Mouse (Mus musculus) retina, postnatal 1 day (tissue): ENCODE measurements around the gene Mxi1.
A peak's percentile ranks its signal among the peaks of the same experiment; 100 is the strongest.

Source experiments
- DNase-seq: peaks from one replicate; pipeline ENCODE4 v3.0.0-alpha.2; 2012

Gene Mxi1

DNA sequence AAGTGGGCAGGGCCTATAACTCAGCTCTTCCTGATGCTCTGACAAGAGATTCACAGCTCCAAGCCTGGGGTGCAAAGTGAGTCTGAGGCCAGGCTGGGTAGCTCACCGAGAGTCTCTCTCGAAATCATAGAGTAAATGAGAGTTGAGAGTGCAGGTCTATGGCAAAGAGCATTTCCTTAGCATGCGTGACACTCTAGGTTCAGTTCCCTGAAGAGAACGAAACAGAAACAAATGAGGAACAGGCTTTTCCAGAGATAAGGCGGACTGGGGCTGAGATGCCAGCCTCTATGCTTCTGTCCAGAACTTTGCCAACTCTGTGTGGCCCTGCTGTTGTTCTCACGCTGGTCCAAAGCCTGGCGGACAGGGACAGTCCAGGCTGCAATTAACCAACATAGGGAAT lies 6.9 kb upstream of the Mxi1 start:
- DNase-seq, result no peak

DNA sequence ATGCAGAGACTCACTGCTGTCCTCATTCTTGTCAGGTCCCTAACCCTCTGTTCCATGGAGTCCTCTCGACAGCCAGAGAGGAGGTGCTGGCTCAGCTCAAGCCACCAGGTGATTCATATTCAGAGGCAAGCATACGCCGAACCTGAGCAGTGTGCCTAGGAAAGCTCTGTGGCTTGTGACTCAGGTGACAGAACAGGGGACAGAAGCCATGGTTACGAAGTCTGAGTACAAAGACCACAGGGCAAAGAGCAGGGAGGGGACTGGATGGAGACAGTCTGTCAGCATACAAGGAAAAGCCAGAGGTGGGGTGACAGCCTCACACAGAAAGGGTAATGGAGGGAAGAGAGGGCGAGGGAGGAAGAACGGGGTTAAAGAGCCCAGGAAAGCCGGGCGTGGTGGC lies 4.7 kb upstream of the Mxi1 start:
- no peak for DNase-seq

DNA sequence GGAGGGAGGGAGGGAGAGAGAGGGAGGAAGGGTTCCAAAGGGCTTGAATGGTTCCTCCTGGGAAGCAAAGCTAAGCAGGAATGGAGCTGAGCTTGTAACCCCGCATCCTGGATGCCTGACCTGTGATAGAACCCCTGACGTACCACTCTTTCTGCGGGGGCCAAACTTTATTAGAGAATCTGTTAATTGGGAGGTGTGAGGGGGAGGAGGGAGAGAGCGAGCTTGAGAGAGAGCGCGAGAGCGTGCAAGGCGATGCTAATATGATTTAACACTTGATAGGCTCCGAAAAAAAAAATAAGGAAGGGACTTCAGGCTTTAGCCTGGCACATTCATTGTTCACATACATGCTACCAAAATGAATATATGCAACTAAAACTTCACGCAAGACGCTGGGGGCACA lies 3.6 kb upstream of the Mxi1 start:
- DNase-seq, result peak; percentile 77

DNA sequence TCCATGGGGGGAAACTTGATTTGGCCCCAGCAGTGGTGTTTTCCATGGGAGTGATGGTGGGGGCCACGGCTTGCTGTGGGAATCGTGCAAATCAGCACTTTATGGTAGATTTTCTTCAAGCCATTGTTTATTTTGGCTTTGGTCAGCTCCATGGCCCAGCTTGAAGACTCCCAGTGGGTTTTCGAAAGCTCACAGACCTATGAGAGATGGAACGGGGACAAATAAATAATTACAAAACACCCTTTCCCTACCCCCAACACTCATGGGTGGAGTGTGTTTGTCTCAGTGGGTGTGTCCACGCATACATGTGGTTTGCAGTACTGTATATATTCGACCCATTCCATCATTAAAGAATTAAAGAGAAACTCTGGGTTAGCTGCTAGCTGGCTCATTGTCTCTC lies 3.1 kb upstream of the Mxi1 start:
- no peak for DNase-seq

DNA sequence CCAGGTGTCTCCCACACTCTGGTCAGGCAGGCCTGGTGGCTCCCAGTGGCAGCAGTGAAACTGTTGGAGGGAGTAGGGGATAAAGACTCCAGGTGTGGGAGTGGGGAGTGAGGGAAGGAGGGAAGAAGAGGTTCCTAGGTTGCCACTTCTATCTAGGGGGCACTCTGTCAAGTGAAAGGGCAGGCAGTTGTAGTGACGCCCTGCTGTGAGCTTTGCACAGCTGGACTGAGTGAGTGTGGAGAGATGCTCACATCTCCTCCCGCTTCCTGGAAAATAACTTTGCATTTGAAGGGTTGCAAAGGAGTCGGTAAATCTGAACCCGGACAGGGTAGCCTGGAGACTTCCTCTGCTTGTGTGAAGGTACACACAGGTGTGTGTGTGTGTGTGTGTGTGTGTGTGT lies 687 bp upstream of the Mxi1 start:
- DNase-seq, result no peak

DNA sequence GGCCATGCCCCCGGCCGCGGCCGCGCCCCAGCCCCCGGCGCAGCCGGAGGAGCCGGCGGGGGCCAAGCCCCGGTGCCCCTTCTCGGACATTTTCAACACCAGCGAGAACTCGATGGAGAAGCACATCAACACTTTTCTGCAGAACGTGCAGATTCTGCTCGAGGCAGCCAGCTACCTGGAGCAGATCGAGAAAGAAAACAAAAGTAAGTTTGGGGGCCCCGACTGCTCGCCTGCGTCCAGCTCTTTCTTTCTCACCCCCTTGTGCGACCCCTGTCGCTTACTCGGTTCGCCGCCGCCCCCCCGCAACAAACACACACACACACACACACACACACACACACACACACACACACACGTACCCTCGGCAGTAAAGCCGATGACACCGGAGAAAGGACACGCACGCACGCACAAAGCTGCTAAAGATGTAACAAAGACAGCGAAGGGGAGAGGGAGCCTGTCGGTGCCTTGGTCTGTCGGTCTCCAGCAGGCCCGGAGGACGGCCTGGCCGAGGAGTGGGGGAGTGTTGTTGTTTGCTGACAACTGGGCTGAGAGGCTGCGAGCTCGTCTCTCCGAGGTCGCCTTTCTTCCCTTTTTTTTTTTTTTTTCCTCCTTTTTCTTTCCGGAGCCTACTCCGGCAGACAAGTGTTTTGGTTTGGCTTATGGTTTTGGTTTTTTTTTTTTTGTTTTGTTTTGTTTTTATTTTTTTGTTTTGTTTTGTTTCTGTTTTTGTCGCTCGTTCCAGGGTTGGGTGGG lies 629 bp downstream of the Mxi1 start:
- peak; percentile 75 for DNase-seq

DNA sequence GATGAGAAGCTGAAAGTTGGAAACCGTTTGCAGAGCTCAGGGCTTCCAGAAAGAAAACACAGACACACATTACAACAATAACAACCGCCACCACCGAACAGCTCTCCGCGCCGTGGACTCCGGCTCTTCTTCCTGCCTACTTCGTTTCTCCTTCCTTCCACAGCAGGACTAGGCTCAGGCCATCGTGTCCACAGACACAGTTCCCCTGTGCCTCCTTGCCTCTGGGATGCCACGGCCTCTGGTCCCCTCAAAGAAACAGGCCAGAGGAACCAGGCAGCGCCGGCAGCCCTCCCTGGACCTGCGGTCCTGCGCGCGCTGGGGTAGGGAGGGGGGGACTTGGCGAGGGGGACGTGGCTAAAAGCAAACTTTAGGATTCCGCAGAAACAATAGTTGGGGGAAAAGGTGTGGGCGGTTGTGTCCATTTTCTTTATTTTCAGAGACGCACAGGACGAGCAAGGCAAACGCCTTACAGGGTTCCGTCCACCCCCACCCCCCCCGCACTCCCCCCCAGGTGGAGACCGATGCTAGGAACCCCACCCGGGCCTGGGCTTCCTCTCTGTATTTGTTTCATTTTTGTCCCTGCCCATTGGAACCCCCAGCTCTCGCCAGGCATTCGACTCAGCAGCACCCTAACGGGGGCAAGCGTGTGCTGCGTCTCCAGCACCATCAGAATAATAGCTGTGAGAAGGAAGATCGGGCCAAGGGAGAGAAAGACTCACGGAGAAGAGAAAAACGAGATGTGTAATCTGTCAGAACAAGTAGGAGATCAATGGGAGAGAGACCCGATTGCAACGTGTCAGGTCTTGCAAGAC lies 1.4 kb downstream of the Mxi1 start:
- DNase-seq, result peak; percentile 67

DNA sequence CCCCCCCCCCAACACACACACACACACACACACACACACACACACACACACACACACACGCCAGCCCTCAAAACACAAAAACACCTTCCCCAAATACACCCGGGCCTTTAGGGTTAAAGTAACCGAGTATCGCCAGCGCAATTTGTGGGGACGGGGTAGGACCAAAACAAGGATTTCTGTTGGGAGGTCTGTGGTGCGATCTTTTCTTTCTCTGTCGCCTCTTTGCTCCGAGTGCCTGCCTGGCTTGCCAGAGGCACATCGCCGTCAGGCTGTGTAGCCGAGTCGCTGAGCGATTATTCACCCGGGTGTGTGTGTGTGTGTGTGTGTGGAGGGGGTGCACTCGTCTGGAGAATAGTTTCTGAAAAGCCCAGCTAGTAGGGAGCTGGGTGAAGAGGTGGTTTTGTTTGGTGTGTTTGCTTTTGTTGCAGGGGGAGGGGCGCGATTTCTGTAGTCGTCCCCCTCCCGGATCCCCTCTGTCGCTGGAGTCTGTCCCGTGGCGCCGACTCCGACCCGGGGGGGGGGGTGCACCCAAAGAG lies 2.1 kb downstream of the Mxi1 start:
- DNase-seq, result peak; percentile 80

DNA sequence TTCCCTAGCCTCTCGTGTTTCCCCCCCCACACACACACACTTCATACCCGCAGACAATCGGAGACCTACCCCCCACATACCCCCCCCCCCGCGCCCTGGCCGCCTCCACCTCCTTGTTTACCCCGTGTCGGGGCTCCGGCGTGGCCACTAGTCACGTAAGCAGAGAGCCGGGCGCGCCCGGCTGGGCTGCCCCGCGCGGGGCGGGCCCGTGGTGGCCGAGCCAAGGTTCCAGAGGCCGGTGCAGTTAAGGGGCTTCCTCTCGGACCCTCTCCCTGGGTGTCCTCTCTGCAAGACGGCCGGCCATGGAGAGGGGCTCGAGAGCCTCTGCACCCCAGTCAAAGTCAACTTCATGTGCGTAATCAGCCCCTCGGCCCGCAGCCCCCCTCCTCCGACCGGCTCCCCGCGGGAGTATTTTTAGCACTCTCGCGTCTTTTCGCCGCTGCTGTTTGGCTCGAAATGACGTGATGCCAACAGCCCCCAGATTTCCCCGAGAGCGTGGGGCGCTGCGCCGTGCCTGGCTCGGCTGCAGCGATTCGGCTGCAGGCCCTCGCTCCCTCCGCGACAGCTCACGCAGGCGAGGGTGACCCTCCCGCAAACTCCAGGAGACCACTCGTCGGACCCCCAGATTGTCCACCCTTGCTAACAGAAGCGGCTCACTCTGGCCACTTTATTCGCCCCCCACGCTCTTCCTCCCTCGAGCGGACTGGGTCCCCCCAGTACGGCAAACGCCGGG lies 2.8 kb downstream of the Mxi1 start:
- DNase-seq, result peak; percentile 84

DNA sequence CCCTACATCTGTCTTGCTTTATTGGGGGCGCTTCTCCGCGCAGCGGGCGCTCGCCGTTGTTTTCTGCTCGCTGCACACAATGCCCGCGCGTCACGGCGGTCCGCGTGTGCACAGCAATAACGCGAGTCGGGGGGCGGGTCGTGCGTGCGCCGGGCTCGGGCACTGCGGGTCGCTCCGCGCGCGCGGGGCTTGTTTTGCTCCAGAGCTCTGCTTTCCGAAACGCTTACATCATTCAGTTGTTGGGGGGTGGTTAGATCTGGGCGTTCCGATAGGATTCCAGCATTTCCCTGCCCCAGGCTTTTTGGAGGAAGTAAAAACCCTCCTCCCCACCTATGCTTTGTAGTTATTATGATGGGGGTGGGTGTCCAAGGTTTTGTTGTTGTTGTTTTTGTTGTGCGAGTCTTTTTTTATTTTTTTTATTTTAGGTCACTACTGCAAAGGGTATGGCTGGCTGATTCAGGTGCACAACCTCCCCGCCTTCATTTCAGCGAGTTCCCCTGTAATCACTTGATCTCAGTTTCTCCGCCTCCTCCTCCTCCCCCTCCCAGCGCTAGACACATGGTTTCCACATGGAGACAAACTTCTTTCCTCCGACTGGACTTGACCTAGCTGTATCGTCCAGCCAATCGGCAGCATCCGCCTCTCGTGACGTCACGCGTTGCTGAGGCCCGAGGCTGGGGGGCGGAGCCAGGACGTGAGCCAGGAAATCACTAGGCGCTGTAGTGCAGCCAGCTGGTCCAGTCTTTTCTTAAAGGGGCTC lies 3.5 kb downstream of the Mxi1 start:
- DNase-seq, result peak; percentile 99

DNA sequence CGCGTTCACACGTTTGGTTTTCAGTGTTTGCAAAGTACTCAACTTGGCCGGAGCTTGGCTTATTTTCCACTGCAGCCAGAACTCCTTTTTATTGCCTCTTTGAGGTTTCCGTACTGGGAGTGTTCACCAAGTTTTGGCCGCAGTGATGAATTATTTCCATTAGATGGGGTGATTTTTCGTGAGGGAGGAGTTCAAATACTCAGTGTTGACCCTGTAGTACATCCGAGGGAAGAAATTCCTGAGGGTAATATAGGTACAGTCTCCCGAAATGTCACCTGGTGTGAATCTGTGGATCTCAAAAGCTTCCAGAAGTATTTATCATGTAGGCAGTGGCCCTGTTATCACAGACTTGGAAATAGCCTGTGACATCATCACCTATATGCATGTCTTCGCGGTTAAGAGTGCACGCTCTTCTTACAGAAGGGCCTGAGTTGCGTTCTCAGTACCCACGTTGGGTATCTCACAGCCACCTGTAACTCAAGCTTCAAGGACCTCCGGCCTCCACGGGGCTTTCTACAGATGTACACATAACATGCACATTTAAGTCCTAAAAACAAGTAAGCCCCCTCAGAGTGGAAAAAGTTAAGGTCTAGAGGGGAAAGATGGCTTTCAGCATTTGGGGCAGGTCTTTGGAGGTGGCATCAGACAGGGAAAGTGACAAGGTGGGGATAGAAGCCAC lies 4.4 kb downstream of the Mxi1 start:
- no peak for DNase-seq

DNA sequence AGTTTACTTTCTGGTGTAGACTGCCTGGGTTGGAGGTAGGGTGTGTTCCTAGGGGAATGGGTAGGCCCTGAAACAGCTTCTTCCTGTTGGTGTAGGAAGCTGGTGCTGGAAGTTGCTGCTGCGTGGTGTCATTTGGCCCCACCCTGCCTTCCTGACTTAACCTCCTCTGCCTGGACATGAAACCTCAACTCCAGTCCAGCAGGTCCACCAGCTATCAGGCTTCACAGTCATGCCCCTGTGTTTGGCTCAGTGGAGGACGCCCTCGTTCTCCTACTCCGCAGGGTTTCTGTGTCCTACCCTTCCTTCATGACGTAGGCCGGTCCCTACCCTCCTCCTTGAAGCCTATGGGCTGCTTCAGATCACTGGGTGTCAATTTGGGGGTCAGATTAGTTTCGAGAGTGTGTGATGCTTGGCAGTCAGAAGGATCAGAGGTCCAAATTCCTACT lies 4.9 kb downstream of the Mxi1 start:
- no peak for DNase-seq

DNA sequence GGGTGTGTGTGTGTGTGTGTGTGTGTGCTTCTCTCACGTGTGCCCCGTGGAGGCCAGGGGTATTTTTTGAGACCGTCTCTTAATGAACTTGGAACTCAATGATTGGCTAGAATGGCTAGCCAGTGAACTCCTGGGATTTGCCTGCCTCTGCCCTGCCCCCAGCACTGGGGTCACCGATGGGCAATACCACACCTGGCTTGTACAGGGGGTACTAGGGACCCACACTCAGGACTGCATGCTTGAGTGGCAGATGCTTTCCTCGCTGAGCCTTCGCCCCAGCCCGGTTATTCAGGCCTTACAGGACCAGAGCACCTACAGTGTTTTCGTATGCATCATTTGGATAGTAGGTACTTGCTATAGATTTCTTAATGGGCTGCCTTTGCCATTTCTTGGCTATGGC lies 5.8 kb downstream of the Mxi1 start:
- DNase-seq, result no peak

DNA sequence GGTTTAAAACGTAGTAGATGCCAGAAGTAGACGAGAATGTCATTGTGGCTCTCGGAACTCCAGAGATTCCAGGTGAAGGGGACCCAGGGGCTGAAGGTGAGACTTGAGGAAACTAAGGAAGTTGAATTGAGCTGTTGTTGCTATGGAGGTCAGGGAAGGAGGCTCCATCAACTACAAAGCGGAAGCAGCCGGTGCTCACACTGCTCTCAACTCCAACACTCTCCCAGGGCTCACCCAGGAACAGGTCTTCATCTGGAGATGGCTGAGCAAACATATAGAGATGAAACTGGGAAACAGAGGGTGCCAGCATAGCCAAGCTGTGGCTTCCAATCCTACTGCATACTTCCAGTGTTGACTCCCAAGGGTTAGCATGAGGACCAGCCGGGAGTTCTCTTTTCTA lies 6.6 kb downstream of the Mxi1 start:
- no peak for DNase-seq

DNA sequence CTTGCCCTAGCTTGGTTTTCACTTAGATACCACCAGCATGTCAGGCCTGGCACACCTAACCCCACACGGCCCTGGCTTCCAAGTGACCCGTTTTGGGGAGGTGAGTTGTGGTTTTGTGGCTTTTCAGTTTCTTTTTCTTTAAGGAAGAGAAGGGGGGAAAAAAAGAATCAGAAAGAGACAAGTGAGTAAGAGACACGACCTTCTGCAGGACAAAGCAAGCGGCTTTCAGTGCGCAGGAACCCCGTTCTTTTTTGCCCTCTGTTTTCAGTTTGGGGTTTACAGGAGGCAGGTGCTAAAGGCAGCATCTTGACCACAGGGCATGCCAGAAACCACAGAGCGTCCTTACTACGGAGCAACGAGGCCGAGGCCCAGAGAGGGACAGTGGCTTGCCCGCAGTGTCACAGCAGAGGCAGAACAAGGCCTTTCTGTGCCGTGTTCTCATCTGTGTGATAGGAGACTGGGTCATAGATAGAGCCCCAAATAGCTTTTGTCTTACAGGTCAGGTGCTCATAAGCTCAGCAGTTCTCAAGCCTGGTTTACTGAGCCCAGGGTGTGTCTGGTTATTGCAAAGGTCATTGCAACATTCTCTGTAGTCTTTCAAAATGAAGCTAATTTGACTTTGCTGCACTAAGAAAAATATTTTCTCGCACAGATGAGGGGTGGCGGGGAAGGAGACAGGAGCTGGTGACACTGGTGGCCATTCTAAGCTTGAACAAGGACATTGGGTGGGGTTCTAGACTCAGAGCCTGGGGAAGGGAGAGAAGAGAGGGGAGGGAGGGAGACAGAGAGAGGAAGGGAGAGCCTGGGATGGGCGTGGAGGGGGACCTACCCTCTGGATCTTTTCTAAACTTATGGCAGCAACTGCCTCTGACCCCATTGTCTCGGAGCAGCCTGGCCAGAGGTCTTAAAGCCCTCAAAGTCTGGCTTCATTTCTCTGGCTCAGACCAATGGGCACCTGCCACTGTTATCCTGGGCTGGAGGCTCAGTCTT lies 8.1 kb downstream of the Mxi1 start:
- DNase-seq, result no peak

DNA sequence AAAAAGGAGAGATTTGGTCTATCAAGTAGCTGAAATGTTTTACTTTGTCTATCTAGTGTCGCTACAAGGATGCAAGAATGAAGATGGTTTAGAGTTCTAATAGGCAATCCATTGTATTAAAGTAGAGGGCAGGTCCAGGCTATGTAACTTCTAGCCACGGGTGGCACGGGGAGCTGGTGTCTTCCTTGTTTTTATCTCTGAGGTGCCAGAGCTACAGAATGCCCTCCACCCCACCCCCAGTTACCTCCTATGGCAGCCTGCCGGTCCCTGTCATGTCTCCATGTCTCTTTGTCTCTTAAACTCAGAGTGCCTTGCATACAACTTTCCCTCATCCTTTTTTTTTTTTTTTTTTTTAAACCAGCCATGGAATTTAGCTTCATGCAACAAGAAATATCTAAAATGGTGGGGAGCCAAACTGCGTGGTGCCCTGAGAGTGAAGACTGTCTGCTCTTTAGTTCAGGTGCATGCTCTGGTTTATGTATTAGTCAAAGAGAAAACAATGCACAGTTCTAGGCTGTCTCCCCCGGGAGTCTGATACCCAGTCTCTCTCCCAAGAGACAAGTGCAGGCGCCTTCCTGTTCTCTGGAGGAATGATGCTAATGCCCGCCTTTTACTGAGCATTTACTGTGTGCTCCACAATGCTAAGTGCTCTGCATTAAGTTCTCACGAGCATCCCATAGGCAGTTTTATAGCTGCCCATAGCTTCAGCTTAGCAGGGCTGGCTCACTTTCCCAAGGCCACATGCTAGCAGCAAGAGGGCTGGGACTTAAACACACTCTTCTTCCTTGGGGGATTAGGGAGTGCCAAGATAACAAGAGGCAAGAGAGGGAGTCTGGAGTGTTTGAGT lies 10.2 kb downstream of the Mxi1 start:
- no peak for DNase-seq

DNA sequence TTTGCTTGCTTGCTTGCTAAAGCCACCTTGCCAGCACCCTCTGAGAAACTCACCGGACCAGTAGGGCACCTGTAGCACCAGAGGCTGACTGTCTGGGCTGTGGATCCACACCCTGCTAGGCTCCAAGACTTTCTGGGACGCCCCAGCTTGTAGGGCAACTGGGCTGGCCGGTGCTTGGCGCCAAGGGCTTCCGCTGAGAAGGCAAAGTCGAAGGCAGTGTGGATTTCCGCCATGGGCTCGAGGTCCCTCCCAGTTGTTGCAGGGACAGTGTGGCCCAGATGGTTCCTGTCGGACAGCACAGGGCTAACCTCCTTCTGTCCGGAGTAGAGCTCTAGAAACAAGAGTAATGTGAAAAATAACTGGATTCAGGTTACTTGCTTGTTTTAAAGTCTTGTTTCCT lies 11.0 kb downstream of the Mxi1 start:
- no peak for DNase-seq

DNA sequence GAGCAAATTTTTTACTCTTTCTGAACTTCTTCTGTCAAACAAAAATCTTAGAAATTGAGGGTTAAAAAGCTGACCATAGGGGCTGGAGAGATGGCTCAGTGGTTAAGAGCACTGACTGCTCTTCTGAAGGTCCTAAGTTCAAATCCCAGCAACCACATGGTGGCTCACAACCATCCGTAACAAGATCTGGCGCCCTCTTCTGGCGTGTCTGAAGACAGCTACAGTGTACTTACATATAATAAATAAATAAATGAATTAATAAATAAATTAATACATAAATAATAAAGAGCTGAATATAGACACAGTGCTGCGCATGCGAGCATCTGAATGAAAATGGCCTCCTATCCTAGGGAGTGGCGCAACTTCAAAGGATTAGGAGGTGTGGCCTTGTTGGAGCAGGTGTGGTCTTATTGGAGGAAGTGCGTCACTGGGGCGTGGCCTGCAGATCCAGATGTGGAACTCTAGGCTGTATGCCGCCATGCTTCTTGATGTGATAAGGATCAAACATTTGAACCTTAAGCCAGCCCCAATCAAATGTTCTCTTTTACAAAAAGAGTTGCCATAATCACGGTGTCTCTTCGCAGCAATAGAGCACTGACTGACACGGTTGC lies 12.2 kb downstream of the Mxi1 start:
- DNase-seq, result no peak

DNA sequence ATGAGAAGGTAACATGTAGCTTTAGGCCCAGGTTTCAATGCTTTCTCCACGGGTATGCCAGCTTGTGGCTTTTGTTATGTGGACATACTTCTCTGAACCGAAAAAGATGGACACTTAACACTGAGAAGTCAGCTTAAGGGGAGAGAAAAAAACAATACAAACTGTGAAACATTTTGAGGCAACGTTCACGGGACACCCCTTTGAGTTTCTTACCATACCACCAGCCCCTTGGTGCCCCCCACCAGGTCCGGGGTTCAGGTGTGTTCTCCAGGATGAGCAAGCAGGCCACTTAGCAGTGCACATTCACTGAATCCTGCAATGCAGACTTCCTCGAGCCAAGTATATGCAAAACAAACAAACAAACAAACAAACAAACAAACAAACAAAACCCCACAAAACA lies 14.5 kb downstream of the Mxi1 start:
- DNase-seq, result no peak
